Mouse (Mus musculus): ENCODE results near the gene Best1.

Best1 gene

DNA sequence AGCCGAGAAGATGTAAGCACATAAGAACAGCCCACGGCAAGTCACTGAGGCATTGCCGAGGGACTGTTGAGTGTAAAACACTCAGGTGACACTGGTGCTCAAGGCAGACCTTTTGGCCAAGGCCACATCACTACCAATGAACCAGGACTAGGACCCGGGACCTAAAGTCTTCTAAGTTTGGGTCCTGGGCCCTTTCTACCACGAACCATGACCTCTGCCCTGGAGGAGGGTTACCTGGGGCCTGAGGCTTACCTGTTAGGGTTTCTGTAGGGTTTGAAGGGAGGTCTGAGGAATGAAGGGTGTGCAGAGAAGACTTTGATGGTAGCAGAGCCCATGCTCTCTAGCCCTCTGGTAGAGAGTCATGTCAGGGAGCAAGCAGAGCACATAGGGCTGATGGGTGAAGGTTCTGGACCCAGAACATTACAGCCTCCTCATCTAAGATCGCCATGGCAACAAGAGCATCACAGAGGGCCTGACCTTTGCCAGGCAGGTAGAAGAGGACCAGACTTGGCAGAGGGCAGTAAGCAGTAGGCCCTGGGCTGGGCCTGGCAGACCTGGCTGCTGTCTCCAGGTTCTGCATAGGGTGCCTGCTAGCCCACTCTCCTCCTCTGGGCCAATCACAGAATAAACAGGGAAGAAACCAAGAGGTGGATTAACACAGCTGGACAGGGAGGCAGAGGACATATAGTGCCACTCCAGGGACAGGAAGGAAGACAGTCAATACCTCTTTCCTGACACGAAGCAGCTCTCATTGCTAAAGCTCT is at the start of gene Best1, which contains the start of gene Rab3il1:
Gene Best1, minus strand, starts transcription at position 428 of the 764 bp plus-strand sequence.
Gene Rab3il1, plus strand, starts transcription at position 464 of the 764 bp plus-strand sequence.
- peak in 1 of 2 experiments; percentile 51 for DNase-seq (ENCODE audit: low spot score in 2 of 2)

DNA sequence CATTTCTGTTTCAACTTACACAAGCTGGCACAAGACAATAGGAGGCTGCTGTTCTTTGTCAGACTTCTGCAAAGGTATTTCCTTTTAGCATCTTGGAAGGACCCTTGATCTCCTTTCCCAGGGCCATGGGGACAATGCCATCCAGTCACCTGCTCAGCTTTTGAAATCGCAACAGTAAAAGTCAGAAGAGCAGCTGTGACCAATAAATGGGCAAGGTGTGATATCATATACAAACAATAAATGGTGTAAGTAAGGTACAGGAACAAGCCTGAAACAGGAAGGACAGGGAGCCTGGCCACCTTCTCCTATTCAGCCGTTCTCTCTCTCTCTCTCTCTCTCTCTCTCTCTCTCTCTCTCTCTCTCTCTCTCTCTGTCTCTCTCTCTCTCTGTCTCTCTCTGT is 49.0 kb upstream of the Best1 start:
- DNase-seq (ENCODE audit: low spot score in 2 of 2), result no peak

DNA sequence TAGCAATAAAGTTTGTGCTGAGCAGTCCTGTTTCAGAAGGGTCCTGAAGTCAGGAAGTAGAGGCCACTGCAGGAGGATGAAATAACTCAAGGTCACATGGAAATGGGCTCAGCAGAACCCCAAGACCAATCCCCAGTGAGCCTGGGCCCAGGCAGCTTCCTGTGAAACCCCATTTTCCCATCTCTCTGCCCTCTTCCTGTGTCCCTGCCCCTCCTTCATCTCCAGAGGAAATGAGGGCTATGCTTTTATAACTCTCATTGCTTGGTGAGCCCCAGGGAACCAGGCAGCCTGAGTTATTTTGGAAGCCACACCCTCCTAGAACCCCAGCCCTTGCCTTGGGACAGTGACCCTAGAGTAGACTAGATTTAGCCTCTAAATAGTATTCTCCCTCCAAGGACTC is 48.1 kb upstream of the Best1 start:
- no peak for DNase-seq (ENCODE audit: low spot score in 2 of 2)

DNA sequence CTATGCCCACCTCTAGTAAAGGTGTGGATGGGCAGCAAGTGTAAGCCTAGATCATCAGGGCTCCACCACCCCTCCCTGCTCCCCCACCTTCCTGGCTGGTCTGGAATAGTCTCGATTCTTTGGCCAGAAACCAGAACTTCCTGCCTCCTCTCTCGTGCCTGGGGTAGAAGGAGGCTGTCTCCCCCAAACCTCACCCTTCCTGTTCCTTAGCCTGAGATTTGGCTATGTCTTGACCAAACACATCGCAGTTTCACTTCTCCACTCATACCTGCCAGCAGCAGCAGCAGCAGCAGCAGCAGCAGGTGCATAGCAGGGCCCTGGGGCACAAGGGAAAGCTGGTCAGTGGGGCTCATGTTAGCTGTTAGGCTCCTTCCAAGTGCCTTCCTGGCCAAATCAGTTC is 45.5 kb upstream of the Best1 start:
- DNase-seq (ENCODE audit: low spot score in 2 of 2), result no peak

DNA sequence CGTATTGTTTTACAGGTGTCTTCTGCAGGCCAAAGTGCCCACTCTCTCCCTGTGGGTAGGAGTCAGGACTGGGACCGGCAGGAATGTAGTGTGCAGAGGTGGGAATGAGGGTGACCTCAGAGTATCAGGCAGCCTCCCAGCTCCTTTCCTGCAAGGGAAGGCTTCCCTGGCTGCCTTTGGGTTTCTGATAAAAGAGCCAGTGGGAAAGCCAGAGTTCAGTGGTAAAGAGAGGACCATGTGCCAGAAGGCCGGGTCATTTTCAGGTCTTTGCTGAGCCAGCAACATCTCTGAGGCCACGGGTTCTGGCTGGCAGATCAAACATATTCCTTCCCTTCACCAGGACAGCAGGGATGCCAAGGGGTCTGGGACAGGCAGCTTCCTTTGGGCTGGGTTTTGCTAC is 44.9 kb upstream of the Best1 start:
- DNase-seq (ENCODE audit: low spot score in 2 of 2), result no peak

DNA sequence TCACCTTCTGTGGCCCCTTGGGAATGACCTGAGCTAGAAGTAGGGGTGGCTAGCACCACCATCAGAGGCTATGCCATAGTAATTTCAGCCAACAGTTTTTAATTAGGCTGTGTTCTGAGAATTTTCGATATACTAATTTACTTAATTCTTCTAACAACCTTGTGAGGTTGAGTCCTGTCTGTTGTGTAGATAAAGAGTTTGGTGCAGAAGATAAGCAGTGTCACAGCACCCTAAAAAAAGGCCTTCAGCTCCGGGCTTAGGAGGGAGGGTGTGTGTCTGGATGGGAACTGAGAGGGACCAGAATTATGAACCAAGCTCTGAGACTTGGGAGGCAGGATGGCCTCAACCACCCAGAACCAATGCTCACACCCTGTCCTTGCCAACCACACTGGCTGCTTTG is 44.3 kb upstream of the Best1 start:
- DNase-seq (ENCODE audit: low spot score in 2 of 2), result no peak

DNA sequence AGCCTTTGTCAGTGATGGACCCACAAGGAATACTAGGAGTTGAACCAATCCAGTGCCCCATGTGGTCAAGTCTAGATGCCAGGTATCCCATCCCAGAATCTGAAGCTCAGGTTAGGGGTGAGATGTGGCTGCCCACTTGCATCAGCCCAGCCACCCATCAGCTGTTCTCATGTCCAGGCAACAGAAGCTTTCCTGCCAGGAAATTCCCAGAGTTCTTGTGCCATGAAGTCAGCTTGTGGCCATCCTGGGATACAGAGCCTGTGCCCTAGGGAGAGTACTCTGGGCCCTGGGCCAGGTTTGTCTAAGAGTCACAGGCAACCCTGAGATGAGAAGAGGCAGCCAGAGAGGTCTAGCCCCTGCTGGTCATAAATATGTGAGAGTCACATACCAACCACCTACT is 42.2 kb upstream of the Best1 start:
- no peak for DNase-seq (ENCODE audit: low spot score in 2 of 2)

DNA sequence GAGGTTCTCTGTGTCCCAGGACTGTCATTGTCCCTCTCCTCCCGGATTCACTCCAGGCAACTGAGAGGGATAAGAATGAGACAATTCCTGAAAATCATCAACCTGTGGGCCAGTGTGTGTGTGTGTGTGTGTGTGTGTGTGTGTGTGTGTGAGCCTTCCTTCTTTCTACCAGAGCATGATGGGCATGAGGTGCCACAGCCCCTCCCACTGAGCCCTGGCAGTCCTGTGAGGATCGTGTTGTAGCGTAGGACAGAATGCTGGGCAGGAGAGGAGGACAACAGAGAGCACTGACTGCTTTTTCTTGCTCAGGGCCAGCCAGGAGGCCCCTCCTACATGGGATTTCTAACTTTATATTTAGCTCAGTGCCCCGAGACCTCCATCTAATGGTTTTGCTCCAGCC is 41.4 kb upstream of the Best1 start:
- DNase-seq (ENCODE audit: low spot score in 2 of 2), result no peak

DNA sequence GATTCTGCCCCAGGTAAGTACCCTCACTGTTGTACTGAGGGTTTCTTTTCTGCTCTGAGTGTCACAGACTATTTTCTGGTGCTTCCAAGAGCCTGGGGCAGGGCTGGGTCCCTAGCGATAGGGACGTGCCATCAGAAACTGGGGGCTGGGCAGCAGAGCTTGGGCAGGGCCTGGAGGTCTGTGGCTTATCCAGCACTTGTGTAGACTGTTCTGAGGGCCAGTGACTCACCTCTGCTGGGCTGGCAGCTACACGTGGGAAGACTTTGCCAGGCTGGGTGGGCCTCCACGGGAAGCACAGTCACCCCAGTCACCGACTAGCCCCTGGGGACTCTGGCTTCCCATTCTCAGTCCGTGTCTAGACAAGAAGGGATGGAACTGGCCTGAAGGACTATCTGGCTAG is 40.8 kb upstream of the Best1 start:
- peak; percentile 72 to 79 for DNase-seq (ENCODE audit: low spot score in 2 of 2)

DNA sequence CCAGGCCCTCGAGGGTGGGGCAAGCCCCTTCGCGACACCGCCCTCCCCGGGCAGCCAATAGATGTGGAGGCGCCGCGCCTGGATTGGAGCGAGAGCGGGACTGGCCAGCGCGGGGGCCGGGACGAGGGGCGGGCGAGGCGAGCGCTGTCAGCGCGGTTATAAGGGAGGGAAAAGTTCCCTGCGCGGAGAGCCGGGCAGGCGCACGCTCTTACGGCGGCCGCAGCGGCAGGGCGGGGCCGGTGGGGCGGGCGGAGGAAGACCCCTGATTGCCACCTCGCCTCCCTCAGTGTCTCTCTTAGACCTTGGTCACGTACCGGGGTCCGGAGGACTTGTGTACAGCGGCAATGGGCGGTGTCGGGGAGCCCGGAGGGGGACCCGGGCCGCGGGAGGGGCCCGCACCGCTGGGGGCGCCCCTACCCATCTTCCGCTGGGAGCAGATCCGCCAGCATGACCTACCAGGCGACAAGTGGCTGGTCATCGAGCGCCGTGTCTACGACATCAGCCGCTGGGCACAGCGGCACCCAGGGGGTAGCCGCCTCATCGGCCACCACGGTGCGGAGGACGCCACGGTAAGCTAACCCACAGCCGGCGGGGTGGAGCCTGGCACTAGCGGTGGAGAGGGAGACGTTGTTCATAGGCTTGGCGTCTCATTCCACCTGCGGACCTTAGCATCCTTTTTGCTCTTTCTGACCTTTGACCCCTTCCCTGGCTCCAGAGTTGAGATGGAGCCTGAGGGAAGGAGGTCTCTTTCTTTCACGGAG is 40.1 kb upstream of the Best1 start, which contains the start of gene Fads3:
Gene Fads3, plus strand, starts transcription at position 182 of the 761 bp plus-strand sequence.
- peak; percentile 76 to 86 for DNase-seq (ENCODE audit: low spot score in 2 of 2)

DNA sequence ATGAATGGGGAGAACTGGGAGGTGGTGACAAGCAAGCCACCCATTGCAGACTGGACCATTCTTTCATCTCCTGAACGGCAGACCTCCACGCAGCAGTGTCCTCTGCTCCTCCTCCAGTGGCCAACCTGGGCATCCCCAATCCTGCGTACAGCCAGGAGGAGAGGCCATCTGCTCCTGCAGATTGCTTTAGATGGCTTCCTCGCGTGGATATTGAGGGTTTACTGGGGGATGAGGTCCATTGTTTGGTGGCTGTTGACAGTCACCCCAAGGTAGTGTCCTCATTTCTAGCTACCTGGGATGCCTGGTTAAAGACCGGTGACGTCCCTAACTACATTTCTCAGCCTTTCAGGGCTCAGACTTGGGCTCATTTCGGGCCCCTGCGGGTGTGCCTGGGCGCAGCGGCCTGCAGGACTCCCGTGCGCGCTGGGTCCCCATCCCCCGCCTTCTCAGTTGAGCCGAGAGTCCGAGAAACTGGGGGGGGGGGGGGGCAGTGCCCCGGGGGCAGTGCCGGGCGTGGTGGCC is 39.5 kb upstream of the Best1 start:
- no peak for DNase-seq (ENCODE audit: low spot score in 2 of 2)

DNA sequence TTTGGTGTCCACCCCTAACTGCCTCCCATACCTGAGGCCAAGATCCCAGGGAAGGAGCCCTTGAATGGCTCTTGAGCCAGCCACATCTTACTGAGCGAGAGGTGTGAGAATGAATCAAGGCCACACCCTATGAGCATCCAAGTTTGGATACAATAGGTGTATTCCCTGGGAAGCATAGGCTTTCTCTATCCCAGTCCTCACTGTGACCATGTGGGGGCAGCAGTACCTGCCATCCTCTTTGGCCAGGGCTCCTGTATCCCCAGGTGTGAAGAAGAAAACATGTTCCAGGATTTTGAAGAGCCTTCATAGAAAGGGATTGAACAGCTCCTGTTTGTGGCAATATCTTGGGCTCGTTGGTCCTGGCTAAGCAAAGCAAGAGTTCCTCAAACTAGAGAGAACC is 38.2 kb upstream of the Best1 start:
- DNase-seq (ENCODE audit: low spot score in 2 of 2), result no peak

DNA sequence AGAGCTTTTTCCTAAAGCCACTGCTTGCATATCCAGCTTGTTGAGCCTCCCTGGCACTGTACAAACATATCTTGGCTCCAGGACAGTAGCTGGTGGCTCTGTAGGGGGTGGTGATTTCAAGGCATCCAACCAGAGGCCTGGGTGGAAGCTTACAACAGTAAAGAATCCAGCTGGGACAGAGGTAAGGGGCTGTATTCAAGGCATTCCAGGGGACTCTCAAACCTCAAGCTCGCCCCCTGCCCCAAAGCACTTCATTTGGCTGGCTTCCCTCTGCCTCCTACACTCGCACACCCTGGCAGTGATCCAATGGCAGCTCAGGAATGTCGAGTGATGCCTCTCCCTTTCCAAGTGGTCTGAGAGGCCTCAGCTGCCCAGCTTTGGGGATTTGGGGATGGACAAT is 37.5 kb upstream of the Best1 start:
- no peak for DNase-seq (ENCODE audit: low spot score in 2 of 2)

DNA sequence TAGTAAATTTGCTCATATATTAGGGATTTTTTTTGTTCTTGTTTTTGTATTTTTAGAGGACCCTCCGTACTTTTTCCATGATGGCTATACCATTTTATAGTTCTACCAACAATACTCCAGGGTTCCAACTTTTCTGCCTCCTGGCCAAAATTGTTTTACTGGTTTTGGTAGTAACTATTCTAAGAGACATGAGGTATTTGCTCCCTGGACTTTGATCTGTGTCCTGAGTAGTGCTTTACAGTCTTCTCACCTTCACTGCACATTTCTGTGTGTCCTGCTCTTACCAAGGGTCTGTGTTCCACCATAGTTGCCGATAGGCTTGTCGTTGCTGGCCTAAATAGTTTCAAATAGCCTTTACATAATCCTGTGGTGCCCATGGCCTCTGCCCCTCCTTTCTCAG is 36.9 kb upstream of the Best1 start:
- DNase-seq (ENCODE audit: low spot score in 2 of 2), result no peak

DNA sequence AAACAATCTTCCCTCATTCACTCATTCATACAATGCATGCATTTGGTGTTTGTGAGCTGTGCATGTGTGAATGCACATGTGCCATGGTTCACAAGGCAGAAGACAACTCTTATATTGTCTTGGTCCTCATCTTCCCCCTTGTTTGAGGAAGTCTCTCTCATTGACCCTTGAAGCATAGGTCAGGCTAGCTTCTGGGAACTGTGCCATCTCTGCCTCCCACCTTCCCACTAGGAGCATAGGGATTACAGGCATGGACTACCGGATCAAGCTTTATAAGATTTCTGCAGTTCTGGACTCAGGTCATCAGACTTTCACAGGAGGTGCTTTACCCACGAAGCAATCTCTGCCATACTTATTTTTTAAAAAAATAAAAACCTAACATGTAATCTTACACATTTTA is 36.1 kb upstream of the Best1 start:
- no peak for DNase-seq (ENCODE audit: low spot score in 2 of 2)

DNA sequence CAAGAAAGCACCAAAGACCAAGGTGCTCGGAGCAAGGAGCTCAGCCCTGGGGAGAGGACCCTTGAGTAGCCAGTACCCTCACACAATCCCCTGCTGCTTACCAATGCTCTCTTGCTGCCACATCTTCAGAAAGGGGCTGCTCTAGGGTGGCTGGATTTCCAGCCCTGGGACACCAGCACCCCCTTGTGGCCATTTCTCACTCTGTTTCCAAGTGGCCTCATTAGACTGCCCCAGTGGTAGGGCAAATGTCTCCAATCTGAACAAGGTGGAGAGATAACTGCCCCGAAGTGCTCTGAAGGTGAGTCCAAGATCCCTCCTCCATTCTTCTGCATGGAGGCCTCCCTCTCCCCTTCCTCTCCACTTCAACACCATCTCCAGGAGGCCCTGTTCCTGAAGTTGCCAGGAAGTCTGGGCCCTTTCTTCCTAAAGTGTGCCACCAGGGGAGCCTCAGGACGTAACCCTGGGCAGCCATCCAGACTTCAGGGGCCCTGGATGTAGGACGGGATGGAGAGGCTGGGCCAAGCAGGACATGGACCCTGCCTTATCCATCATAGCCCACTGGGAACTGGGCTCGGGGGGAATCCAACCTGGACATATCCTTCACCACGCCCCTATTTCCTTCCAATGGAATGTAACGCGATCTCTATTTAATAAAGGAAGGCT is 33.5 kb upstream of the Best1 start:
- peak; percentile 87 to 97 for DNase-seq (ENCODE audit: low spot score in 2 of 2)

DNA sequence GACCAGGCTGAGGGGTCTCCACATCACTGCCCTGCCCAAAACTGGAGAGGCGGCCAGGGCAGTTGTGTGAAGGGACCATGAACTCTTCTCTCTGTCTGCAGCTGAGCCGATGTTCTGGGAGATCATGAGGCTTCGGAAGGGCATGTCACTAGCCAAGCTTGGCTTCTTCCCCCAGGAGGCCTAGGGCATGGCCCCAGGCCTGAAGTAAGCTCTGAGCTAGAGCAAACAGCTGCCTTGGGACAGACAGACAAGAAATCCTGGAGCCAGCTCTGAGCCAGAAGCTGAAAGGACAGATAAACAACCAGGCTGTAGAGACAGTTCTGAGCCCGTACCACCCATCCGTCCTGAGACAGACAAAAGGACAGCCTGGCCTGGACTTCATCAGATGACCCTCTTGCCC is 32.9 kb upstream of the Best1 start:
- DNase-seq (ENCODE audit: low spot score in 2 of 2), result no peak

DNA sequence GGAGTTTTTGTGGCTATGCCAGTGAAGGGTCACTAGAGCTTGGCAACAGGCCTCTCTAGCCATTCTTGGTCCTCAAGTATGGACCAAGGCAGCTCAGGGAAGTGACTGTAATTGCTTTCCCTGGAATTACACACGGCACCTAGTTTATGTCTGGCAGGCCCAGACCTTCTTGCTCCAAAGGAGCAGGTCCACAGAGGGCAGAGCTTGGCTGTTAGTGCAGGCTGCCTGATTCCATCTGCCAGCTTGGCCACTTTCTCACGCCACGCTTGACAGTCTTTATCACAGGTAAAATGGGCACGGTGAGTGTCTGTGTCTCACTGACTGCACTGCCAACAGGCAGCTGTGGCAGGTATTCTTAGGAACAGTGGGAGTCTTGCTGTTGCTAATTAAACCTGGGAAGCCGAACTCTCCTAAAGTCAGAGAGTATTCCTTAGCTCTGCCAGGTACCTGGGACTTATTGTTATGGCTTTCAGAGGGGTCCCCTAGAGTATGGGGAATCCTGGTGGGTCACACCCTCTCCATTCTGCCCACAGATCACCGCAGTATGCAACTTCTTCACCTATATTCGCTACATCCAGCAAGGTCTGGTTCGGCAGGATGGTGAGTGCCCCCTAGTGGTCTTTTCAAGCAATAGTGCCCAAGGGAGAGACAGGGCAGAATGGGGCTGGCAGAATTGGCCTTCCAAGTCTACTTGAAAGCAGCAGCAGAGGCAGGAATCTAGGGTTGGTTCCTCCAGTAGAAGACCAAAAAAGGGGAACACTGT is 32.0 kb upstream of the Best1 start:
- peak; percentile 68 to 83 for DNase-seq (ENCODE audit: low spot score in 2 of 2)

DNA sequence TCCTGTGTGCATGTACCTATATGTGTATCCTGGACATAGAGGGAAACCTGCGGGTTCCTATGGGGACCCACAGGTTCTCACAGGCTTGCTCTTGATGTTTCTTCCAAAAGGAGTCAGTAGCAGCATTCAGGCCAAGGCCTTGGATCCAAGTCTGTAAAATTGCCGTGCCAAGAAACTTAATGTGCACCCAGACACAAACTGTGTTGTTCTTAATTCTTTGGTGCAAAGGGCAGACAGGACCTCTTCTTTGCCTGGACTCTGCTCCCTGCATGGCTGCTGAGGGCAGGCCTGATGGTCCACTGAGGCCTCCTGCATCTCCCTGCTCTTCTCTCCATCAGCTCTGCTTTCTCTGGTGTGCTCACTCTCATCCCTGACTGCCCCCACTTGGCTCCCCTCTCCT is 28.3 kb upstream of the Best1 start:
- no peak for DNase-seq (ENCODE audit: low spot score in 2 of 2)

DNA sequence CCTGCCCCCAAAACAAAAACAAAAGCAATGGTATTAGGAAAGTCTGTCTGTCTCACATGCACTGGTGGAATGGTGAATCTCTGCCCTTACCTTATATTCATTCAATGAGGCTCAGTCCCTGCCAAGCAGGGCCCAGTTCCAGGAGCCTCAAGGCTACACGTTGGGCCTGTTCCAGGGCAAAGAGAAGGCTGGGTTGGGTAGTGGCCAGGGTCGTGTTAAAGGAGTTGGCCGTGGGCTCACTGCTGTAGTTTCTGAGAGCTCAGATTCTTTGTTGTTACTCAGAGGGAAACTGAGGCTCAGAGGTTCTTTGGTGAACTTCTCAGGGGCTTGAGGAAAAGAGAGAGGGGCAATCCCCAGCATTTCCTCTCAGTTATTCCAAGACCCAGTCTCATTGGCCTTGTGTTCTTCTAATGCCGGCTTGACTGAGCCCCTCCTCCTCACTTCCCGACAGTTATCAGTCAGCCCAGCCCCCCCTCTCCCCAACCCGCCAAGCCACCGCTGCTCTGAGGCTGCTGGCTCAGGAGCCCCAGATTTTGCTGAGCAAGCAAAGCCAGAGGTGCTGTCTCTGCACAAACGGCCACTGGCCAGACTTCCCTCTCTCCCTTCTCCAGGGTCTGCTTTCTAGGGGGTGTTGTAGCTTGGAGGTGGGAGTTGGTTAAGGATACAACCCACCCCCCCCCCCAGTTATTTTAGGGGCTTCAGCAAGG is 23.9 kb upstream of the Best1 start:
- DNase-seq (ENCODE audit: low spot score in 2 of 2), result no peak

DNA sequence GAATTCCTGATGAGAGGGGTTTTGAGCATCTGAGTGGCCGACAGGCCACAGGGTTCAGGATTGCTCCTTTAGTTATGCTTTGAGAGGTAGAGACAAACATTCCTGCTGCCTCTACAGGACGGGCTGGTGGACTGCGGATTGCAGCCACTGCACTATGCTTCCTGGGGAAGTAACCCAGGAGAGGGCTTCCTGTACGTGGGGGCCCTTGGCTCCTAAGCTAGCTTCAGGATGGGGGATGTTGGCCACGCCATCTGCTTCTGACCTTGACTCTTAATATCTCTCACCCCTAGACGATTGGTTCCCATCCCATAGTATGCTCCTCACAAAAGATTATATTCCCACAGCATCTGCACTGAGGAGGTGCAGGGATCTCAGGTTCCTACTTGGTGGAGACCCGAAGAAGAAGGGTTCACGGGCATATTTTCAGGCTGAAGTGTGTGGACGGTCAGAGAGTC is 21.9 kb upstream of the Best1 start:
- no peak for DNase-seq (ENCODE audit: low spot score in 2 of 2)

Measured in spleen, postnatal 4 days (tissue).